In genomic region chr9:118527056-118527455, GRCm38 (mm10) we compare ENCODE assay signal across 29 mouse cellular contexts. TPM values are rescaled to one million over a fixed set of nuclear protein-coding genes. Genes with fewer than 3 reads are reported as not detected.
A peak's percentile ranks its signal among the peaks of the same experiment; 100 is the strongest.
DNase-seq lines count a peak whose midpoint lies in the region; ATAC-seq and TF ChIP-seq lines count a peak whose summit lies in the region.
"Had no signal": no experiment of that assay in that cellular context is flagged by ENCODE, and none has a peak within 500 bp of the region (broad histone marks: within the 10 kb centered on the region; RNA-seq: fewer than 3 reads in every experiment).

No protein-coding gene starts in this region.

- intact Hi-C loops in heart, adult 2 months (cut with DNase I) = no loop called here

- no peak overlapping the region for H3K27ac ChIP-seq in heart, adult 2 months
- H3K27ac ChIP-seq in lung, embryonic 15.5 days = no peak overlapping the region
- H3K27ac ChIP-seq: forebrain, embryonic 10.5 days; forebrain, embryonic 13.5 days; gastrocnemius, adult 2 months; heart, embryonic 15.5 days; hindbrain, embryonic 10.5 days; hindbrain, embryonic 13.5 days; intestine, embryonic 15.5 days had no signal

- no peak for TF ChIP-seq CTCF in heart, adult 2 months (IDR thresholded peaks at IDR 0.05)

- H3K27me3 ChIP-seq in heart, adult 2 months (ENCODE audit: control insufficient read depth, insufficient read depth, low read length) = no peaks in the 10 kb centered on the region
- H3K27me3 ChIP-seq in lung, embryonic 15.5 days = no peaks in the 10 kb centered on the region
- H3K27me3 ChIP-seq: forebrain, embryonic 13.5 days; heart, embryonic 15.5 days; hindbrain, embryonic 13.5 days; intestine, embryonic 15.5 days had no signal

- H3K9ac ChIP-seq in heart, adult 2 months (ENCODE audit: low read depth, low read length) = no peak overlapping the region
- H3K9ac ChIP-seq in lung, embryonic 15.5 days = no peak overlapping the region
- H3K9ac ChIP-seq: forebrain, embryonic 13.5 days; heart, embryonic 15.5 days; hindbrain, embryonic 13.5 days; intestine, embryonic 15.5 days had no signal

- H3K79me2 ChIP-seq in heart, adult 2 months (replicated peaks; ENCODE audit: control insufficient read depth, insufficient read depth, low read length) = no peaks in the 10 kb centered on the region; the same call in 1 of the 2 replicates

- H3K4me1 ChIP-seq in heart, adult 2 months (ENCODE audit: control insufficient read depth, insufficient read depth, low read length) = no peaks in the 10 kb centered on the region
- H3K4me1 ChIP-seq in lung, embryonic 15.5 days = no peaks in the 10 kb centered on the region
- H3K4me1 ChIP-seq: forebrain, embryonic 10.5 days; forebrain, embryonic 13.5 days; hindbrain, embryonic 13.5 days; intestine, embryonic 15.5 days had no signal

- 89% methylated on average over 18 of the region's 18 CpGs for WGBS in heart, adult 2 months
- 84% methylated on average over 18 of the region's 18 CpGs for WGBS in lung, embryonic 15.5 days

- TF ChIP-seq EP300 in heart, adult 2 months (IDR thresholded peaks at IDR 0.05; ENCODE audit: insufficient read depth, low read depth, low read length) = no peak

- ATAC-seq in lung, embryonic 15.5 days (ENCODE audit: borderline replicate concordance, extremely low read depth, low FRiP score, low TSS enrichment) = peak; percentile 39; the same call in 1 of the 2 replicates
- ATAC-seq: forebrain, embryonic 13.5 days; forebrain, embryonic 16.5 days; hindbrain, embryonic 16.5 days; intestine, embryonic 15.5 days had no signal

- no peaks in the 10 kb centered on the region for H3K9me3 ChIP-seq in lung, embryonic 15.5 days
- H3K9me3 ChIP-seq: forebrain, embryonic 10.5 days; forebrain, embryonic 13.5 days; heart, embryonic 15.5 days; hindbrain, embryonic 10.5 days; hindbrain, embryonic 13.5 days; intestine, embryonic 15.5 days had no signal

- peaks cover 8% of the 10 kb centered on the region for H3K36me3 ChIP-seq in heart, adult 2 months (ENCODE audit: control insufficient read depth, insufficient read depth, low read length)
- peaks cover 67% of the 10 kb centered on the region for H3K36me3 ChIP-seq in lung, embryonic 15.5 days

- no peak for TF ChIP-seq POLR2A in heart, adult 2 months (IDR thresholded peaks at IDR 0.05; ENCODE audit: insufficient read depth, low read depth, low read length)

- H3K4me2 ChIP-seq in lung, embryonic 15.5 days = no peak overlapping the region
- H3K4me2 ChIP-seq: forebrain, embryonic 13.5 days; heart, embryonic 11.5 days; heart, embryonic 15.5 days; hindbrain, embryonic 13.5 days; intestine, embryonic 15.5 days had no signal

- no peak overlapping the region for H3K4me3 ChIP-seq in heart, adult 2 months
- no peak overlapping the region for H3K4me3 ChIP-seq in lung, embryonic 15.5 days
- H3K4me3 ChIP-seq: forebrain, embryonic 10.5 days; forebrain, embryonic 13.5 days; gastrocnemius, adult 2 months; heart, embryonic 15.5 days; hindbrain, embryonic 10.5 days; hindbrain, embryonic 13.5 days; intestine, embryonic 15.5 days had no signal

- peak; percentile 87 for DNase-seq in heart, adult 11 months
- no peak for DNase-seq in heart, adult 2 months
- no peak for DNase-seq in lung, postnatal 4 days
- DNase-seq in R1 (ENCODE audit: low read depth, low spot score) (peak; percentile 65), adipocyte (ENCODE audit: low spot score) (no peak)
- DNase-seq in yolk sac, embryonic 10.5 days (ENCODE audit: low spot score) = peak; percentile 63
- no peak for DNase-seq in layer of hippocampus, postnatal 10 days (ENCODE audit: low spot score in 2 of 2)
- DNase-seq: adrenal gland, adult 8-10 months; adrenal gland, postnatal 36 days; cerebellum, adult 18-20 months; cerebellum, adult 9-10 months; cerebellum, postnatal 14 days; gastrocnemius, adult 2 months; gastrocnemius, postnatal 14 days; heart, adult 18-20 months; heart, postnatal 10 days; heart, postnatal 36 days had no signal

RNA-seq across cellular contexts. Expression of gene Golga4, which starts 21.0 kb away (rescaled TPM):
- total RNA-seq in heart, adult 2 months (2021) = 100 to 1,000 TPM; 350 to 420 TPM
- polyA plus RNA-seq in heart, adult 2 months (2012; rRNA removed) = 34.4 and 62.8 TPM in 2 replicates
- polyA plus RNA-seq in lung, embryonic 15.5 days (2015; fragmentation: Nextera tagmentation; extraction: Ambion mirVana) = 39.2 and 43.5 TPM in 2 replicates
- total RNA-seq in layer of hippocampus, postnatal 10 days (2021) = 10 to 100 TPM; 67.3 to 76.7 TPM

RNA-seq across cellular contexts. Expression of gene Eomes, which starts 49.0 kb away (rescaled TPM):
- under 1 TPM; 0.07 to 0.13 TPM for total RNA-seq in heart, adult 2 months (2021)
- 0.23 TPM in 1 of 2 replicates, not detected in the other for polyA plus RNA-seq in heart, adult 2 months (2012; rRNA removed)
- 0.08 TPM in 1 of 2 replicates, not detected in the other for polyA plus RNA-seq in lung, embryonic 15.5 days (2015; fragmentation: Nextera tagmentation; extraction: Ambion mirVana)
- total RNA-seq in layer of hippocampus, postnatal 10 days (2021) = 1 to 10 TPM; 5.2 to 6.1 TPM
- total RNA-seq: gastrocnemius, adult 2 months; gastrocnemius, postnatal 14 days; gastrocnemius, postnatal 4 days; heart, postnatal 10 days; MEL had no signal
- polyA plus RNA-seq: hindbrain, embryonic 10.5 days had no signal

Comparison
In these comparisons a context has a peak if more than half of its experiments do, and no peak if none do; other contexts are left out.
1. DNase-seq: peak in heart, adult 11 months (single experiment), R1 (single experiment) and yolk sac, embryonic 10.5 days (single experiment); none in heart, adult 2 months (0 of 2), lung, postnatal 4 days (0 of 2), adipocyte (single experiment) and layer of hippocampus, postnatal 10 days (0 of 2).
2. RNA of gene Golga4, which starts 21.0 kb away (total RNA-seq): 350 to 420 TPM in heart, adult 2 months; 67.3 to 76.7 TPM in layer of hippocampus, postnatal 10 days; every median in the first group is over 4 times any median in the second.
3. RNA of gene Eomes, which starts 49.0 kb away (total RNA-seq): 5.2 to 6.1 TPM in layer of hippocampus, postnatal 10 days; 0.07 to 0.13 TPM in heart, adult 2 months; every median in the first group is over 4 times any median in the second.